Mouse (Mus musculus) hindbrain, embryonic 16.5 days (tissue): ENCODE measurements around the gene Tmem56. TPM values are rescaled to one million over a fixed set of nuclear protein-coding genes. Genes with fewer than 3 reads are reported as not detected.
A peak's percentile ranks its signal among the peaks of the same experiment; 100 is the strongest.

Experiments used
- ATAC-seq: fragments of 200-750 bp; cut with Nextera tagmentation; 2 replicates; pipeline ENCODE4 v1.8.0; 2017; ENCODE audit warnings: moderate TSS enrichment, moderate library complexity
- H3K27ac ChIP-seq: fragments of 300-500 bp; sonication (generic); 2 replicates; pipeline ENCODE4 v1.5.1; 2014; ENCODE audit warnings: low read depth, mild to moderate bottlenecking, control low read depth, low read length, moderate library complexity
- H3K27me3 ChIP-seq: fragments of 300-500 bp; sonication (generic); replicated peaks from 2 replicates; pipeline ENCODE4 v1.6.1; 2014; ENCODE audit warnings: low read length; ENCODE audit not compliant: control insufficient read depth, insufficient read depth
- H3K36me3 ChIP-seq: fragments of 300-500 bp; sonication (generic); 2 replicates; pipeline ENCODE4 v1.6.1; 2014; ENCODE audit warnings: mild to moderate bottlenecking, low read length, moderate library complexity, mixed read lengths; ENCODE audit not compliant: control insufficient read depth, insufficient read depth
- H3K4me1 ChIP-seq: fragments of 300-500 bp; sonication (generic); 2 replicates; pipeline ENCODE4 v1.6.1; 2014; ENCODE audit warnings: low read depth, low read length; ENCODE audit not compliant: control insufficient read depth, insufficient read depth
- H3K4me2 ChIP-seq: fragments of 300-500 bp; sonication (generic); 2 replicates; pipeline ENCODE4 v1.6.1; 2014; ENCODE audit warnings: mild to moderate bottlenecking, low read length, control low read depth, moderate library complexity
- H3K4me3 ChIP-seq: fragments of 300-500 bp; sonication (generic); 2 replicates; pipeline ENCODE4 v1.5.1; 2014; ENCODE audit warnings: mild to moderate bottlenecking, low read length, control low read depth, moderate library complexity
- H3K9ac ChIP-seq: fragments of 300-500 bp; sonication (generic); 2 replicates; pipeline ENCODE4 v1.6.1; 2014; ENCODE audit warnings: low read depth, mild to moderate bottlenecking, control low read depth, low read length, moderate library complexity
- H3K9me3 ChIP-seq: fragments of 300-500 bp; sonication (generic); 2 replicates; pipeline ENCODE4 v1.6.1; 2014; ENCODE audit warnings: mild to moderate bottlenecking, low read length, moderate library complexity; ENCODE audit not compliant: control insufficient read depth
- WGBS: fragments of 180-500 bp; shearing (Covaris S2); extraction: QIAGEN DNeasy Blood & Tissue Kit; methylation state at CpG from one replicate; pipeline ENCODE4 v1.1.7; 2014; 5-methylcytosine and 5-hydroxymethylcytosine counted together
- polyA plus RNA-seq: library from polyadenylated mRNA; unstranded; fragments of >200 nt; fragmentation: Nextera tagmentation; extraction: Ambion mirVana; gene quantifications from 2 replicates; pipeline ENCODE4 v1.2.1, GENCODE M21; 2015

Tmem56 gene
- polyA plus RNA-seq, 1 experiment from 2014 or later: 2.9 TPM

- H3K9ac ChIP-seq: no peak overlapping the region
- WGBS: 91% methylated on average over 7 of the region's 7 CpGs
- peaks cover 6% of the 10 kb centered on the region for H3K4me1 ChIP-seq
- H3K4me3 ChIP-seq: no peak overlapping the region
- no peak overlapping the region for H3K4me2 ChIP-seq
- no peaks in the 10 kb centered on the region for H3K9me3 ChIP-seq
- no peaks in the 10 kb centered on the region; the same call in 1 of the 2 replicates for H3K27me3 ChIP-seq
- H3K36me3 ChIP-seq: no peaks in the 10 kb centered on the region
- ATAC-seq: no peak
- H3K27ac ChIP-seq: no peak overlapping the region
These were observed 27.4 kb downstream of the Tmem56 start for GRCm38 (mm10) chr3:121255501-121255900.

- WGBS: 52% methylated on average over 19 of the region's 19 CpGs
- Histone ChIP-seq H3K27ac (peak overlapping the region; percentile 32; the same call in 1 of the 2 replicates), H3K4me1 (peaks cover 6% of the 10 kb centered on the region), H3K4me2 (no peak overlapping the region), H3K36me3 (no peaks in the 10 kb centered on the region), H3K9me3 (no peaks in the 10 kb centered on the region), H3K9ac (no peak overlapping the region), H3K27me3 (no peaks in the 10 kb centered on the region), H3K4me3 (no peak overlapping the region)
- ATAC-seq: peak; percentile 53
These were observed 32.1 kb downstream of the Tmem56 start for GRCm38 (mm10) chr3:121250576-121251433.

GRCm38 (mm10) chr3:121250048-121250447 lies 32.9 kb downstream of the Tmem56 start:
- Histone ChIP-seq H3K27ac (no peak overlapping the region), H3K9me3 (no peaks in the 10 kb centered on the region), H3K4me2 (no peak overlapping the region), H3K9ac (no peak overlapping the region), H3K4me1 (peaks cover 6% of the 10 kb centered on the region), H3K27me3 (no peaks in the 10 kb centered on the region), H3K4me3 (no peak overlapping the region), H3K36me3 (no peaks in the 10 kb centered on the region)
- ATAC-seq: 0 out of 2 replicates have a peak, but pooled peaks have one; percentile 25
- 77% methylated on average over 9 of the region's 9 CpGs for WGBS

GRCm38 (mm10) chr3:121242941-121243340 lies 40.0 kb downstream of the Tmem56 start:
- Histone ChIP-seq H3K27me3 (no peaks in the 10 kb centered on the region), H3K27ac (no peak overlapping the region), H3K4me1 (peaks cover 6% of the 10 kb centered on the region), H3K36me3 (no peaks in the 10 kb centered on the region), H3K4me3 (no peak overlapping the region), H3K9ac (no peak overlapping the region), H3K4me2 (no peak overlapping the region), H3K9me3 (no peaks in the 10 kb centered on the region)
- WGBS: 82% methylated on average over 4 of the region's 4 CpGs
- peak; percentile 68; the same call in 1 of the 2 replicates for ATAC-seq

GRCm38 (mm10) chr3:121242111-121242936 lies 40.6 kb downstream of the Tmem56 start:
- no peak overlapping the region for H3K27ac ChIP-seq
- WGBS: 78% methylated on average over 9 of the region's 9 CpGs

DNA sequence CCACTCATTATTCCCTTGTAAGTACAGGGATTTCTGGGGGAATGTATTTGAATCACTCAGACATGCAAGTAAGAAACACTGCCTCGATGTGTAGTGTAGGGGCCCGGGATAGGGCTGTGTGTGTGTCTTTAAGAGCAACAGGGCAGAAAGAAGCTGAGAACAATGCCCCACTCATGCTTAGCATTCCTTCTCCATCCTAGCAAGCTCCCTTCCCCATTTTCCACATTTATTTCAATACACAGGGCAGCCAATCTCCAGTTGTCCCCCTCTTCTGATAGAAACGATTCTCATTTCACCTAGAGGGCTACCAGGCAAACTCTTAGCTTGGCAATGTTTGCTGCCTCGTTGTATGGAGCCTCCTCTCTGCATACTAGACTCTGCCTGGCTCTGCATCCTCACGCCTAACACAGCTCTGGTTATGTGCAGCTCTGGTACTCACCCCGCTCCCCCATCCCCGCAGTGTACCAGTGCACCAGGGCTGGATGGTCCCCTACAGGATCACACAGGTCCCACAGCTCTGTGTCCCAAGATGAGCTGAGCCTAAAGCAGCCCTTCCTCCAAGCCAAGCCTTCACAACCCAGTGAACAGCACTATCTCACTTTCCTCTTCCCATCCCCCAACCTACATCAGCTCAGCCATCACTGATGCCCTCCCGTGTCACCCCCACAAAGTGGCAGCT lies 42.4 kb downstream of the Tmem56 start:
- peak; percentile 74 for ATAC-seq
- Histone ChIP-seq H3K27ac (no peak overlapping the region; the same call in 1 of the 2 replicates), H3K4me3 (no peak overlapping the region), H3K36me3 (no peaks in the 10 kb centered on the region), H3K4me1 (peaks cover 6% of the 10 kb centered on the region), H3K9ac (no peak overlapping the region), H3K9me3 (no peaks in the 10 kb centered on the region), H3K27me3 (no peaks in the 10 kb centered on the region), H3K4me2 (no peak overlapping the region)
- 15% methylated on average over 8 of the region's 8 CpGs for WGBS

More at GRCm38 (mm10) chr3:121242111-121242936, 40.6 kb downstream of the Tmem56 start:
- H3K27me3 ChIP-seq: no peaks in the 10 kb centered on the region
- H3K4me3 ChIP-seq: no peak overlapping the region
- no peak overlapping the region for H3K9ac ChIP-seq
- H3K36me3 ChIP-seq: no peaks in the 10 kb centered on the region
- ATAC-seq: no peak
- H3K9me3 ChIP-seq: no peaks in the 10 kb centered on the region
- H3K4me1 ChIP-seq: peaks cover 6% of the 10 kb centered on the region
- H3K4me2 ChIP-seq: no peak overlapping the region

DNA sequence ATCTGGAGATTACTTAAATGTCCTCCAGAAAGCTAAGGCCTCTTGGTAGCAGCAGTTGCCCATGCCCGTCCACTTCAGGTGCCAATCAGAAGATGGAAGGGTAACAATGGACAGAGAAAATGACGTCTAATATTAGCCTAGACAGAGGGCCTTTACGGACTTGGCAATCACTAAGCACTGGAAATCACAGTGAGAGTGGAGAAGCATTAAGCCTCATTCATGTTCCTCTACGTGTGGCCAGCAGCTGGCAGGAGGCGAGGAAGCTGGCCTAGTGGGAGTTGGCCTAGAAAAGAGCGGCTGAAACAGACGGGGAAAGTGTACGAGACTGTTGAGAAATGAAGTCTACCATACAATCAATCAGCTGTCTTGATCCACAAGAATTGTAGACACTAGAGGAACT lies 43.8 kb downstream of the Tmem56 start:
- Histone ChIP-seq H3K36me3 (no peaks in the 10 kb centered on the region), H3K27ac (no peak overlapping the region), H3K4me1 (peaks cover 6% of the 10 kb centered on the region), H3K4me2 (no peak overlapping the region), H3K27me3 (no peaks in the 10 kb centered on the region), H3K4me3 (no peak overlapping the region), H3K9me3 (no peaks in the 10 kb centered on the region), H3K9ac (no peak overlapping the region)
- 43% methylated on average over 8 of the region's 8 CpGs for WGBS
- ATAC-seq: peak; percentile 46; the same call in 1 of the 2 replicates

DNA sequence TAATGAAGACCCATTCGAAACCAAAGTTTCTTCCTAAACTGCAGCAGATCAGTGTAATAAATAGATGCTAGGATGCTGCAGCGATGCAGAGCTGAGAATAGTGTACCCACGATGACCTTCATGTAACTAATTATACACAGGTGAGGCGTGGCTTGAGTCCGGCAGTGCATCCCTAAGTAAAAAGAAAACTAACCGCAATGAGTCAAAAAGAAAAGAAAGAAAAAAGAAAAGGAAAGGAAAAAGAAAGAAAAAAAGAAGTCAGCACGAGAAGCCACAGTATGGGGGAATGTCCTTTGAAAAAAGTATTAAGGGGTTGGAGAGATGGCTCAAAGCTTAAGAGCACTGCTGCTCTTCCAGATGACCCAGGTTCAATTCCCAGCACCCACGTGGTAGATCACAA lies 58.1 kb downstream of the Tmem56 start:
- H3K36me3 ChIP-seq: 0 out of 2 replicates have a peak, but pooled peaks cover 2% of the 10 kb centered on the region
- H3K9me3 ChIP-seq: no peaks in the 10 kb centered on the region
- no peak overlapping the region for H3K27ac ChIP-seq
- no peak overlapping the region for H3K4me3 ChIP-seq
- H3K4me2 ChIP-seq: no peak overlapping the region
- no peak overlapping the region for H3K9ac ChIP-seq
- no peaks in the 10 kb centered on the region for H3K27me3 ChIP-seq
- WGBS: 89% methylated on average over 8 of the region's 8 CpGs
- no peak for ATAC-seq
- no peaks in the 10 kb centered on the region for H3K4me1 ChIP-seq
